Mouse (Mus musculus) stomach, postnatal 0 days (tissue): ENCODE results near the gene Tab1.

Source experiments
- CTCF ChIP-seq: IDR thresholded peaks from 2 replicates; pipeline ENCODE4 v1.5.1; 2016; ENCODE audit warnings: antibody characterized with exemption, low read depth, mild to moderate bottlenecking, moderate library complexity
- EP300 ChIP-seq: optimal IDR thresholded peaks from 2 replicates; pipeline ENCODE3; 2016; ENCODE audit warnings: antibody characterized with exemption

DNA sequence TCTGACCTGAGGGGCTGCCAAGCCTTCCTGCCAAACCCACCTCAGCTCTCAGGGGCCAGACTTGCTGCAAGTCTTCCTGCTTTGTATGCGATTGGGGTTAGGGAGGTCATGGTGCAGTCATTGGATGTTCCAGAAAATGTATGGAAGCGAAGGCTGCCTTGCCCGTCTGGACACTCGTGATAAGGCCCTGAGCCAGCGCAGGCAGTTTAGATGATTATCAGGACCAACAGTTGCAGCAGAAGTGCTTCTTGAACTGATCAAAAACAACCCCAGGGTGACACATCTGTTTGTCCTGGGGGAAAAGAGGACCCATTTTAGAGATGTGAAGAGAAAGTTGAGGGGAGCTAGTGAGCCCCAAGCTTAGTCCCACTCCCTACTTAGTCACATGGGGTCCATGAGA is 2.2 kb upstream of the Tab1 start:
- TF ChIP-seq EP300 (no peak), CTCF (no peak)
